Mouse (Mus musculus): ENCODE measurements around the gene Tnr.

DNA sequence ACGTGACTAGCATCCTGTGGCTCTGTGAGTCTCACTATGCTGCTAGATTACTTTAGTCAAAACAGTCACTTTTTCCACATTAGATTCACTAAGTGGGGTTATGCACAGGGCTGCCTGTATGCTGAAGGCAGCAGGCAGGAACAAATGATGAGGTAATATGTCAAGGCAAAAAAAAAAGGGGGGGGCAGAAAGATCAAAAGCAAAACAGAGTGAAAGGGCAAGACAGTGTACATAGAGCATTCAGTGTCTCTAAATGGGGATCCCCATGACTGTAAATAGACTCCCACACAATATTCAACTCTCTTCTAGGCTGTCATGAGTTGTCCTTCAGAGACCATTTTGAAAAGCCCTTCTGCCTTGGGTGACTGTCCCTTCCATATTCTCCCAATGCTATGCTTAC lies 150.7 kb downstream of the Tnr start:
- TF ChIP-seq CTCF (IDR thresholded peaks at IDR 0.05; ENCODE audit: low read depth, low read length) (no peak), POLR2A (IDR thresholded peaks at IDR 0.05; ENCODE audit: borderline replicate concordance, low read depth, low read length) (no peak)

All from bone marrow macrophage, adult 2 months (primary cell).